Comparison of ENCODE assay signal across 17 mouse cellular contexts in genomic region chr17:56379281-56379834, GRCm38 (mm10). TPM values are rescaled to one million over a fixed set of nuclear protein-coding genes. Genes with fewer than 3 reads are reported as not detected.
DNase-seq lines count a peak whose midpoint lies in the region; ATAC-seq and TF ChIP-seq lines count a peak whose summit lies in the region.
"Had no signal": no experiment of that assay in that cellular context is flagged by ENCODE, and none has a peak within 500 bp of the region (broad histone marks: within the 10 kb centered on the region; RNA-seq: fewer than 3 reads in every experiment).

No protein-coding gene starts in this region.

- 73% methylated on average over 6 of the region's 6 CpGs for WGBS in forebrain, embryonic 14.5 days
- WGBS in forebrain, embryonic 12.5 days: 83% methylated on average over 6 of the region's 6 CpGs
- WGBS in olfactory bulb, adult 2 months: 43% methylated on average over 6 of the region's 6 CpGs

- no peak for TF ChIP-seq CTCF in olfactory bulb, adult 2 months (IDR thresholded peaks at IDR 0.05; ENCODE audit: insufficient read depth, low read depth, low read length)

- DNase-seq in forebrain, embryonic 14.5 days (ENCODE audit: low spot score): no peak
- DNase-seq in kidney, adult 9 months: peak; percentile 17
- no peak for DNase-seq in kidney, postnatal 36 days
- peak; percentile 36 for DNase-seq in retina, postnatal 1 day
- DNase-seq in retina, embryonic 14.5 days (ENCODE audit: low spot score): no peak
- no peak for DNase-seq in urinary bladder, postnatal 36 days (ENCODE audit: low spot score in 2 of 2)
- DNase-seq: adrenal gland, postnatal 10 days; heart, adult 2 months; lung, adult 2 months; right cerebral cortex, postnatal 4 days; thymus, adult 2 months had no signal

- H3K9ac ChIP-seq in forebrain, embryonic 14.5 days (ENCODE audit: low read length): no peak overlapping the region
- H3K9ac ChIP-seq in forebrain, embryonic 12.5 days: no peak overlapping the region

- H3K4me3 ChIP-seq in forebrain, embryonic 14.5 days (ENCODE audit: low read depth, low read length): no peak overlapping the region
- H3K4me3 ChIP-seq in forebrain, embryonic 12.5 days (replicated peaks): no peak overlapping the region
- no peak overlapping the region for H3K4me3 ChIP-seq in olfactory bulb, adult 2 months (ENCODE audit: insufficient read depth, low read depth, low read length)
- H3K4me3 ChIP-seq: erythroblast, embryonic 14.5 days; heart, adult 2 months had no signal

- H3K4me1 ChIP-seq in forebrain, embryonic 14.5 days (ENCODE audit: control insufficient read depth, insufficient read depth, low read length): peaks cover 2% of the 10 kb centered on the region; the same call in 1 of the 2 replicates
- no peaks in the 10 kb centered on the region for H3K4me1 ChIP-seq in forebrain, embryonic 12.5 days
- H3K4me1 ChIP-seq in olfactory bulb, adult 2 months (ENCODE audit: control insufficient read depth, insufficient read depth, low read length): peaks cover 44% of the 10 kb centered on the region

- no peak for TF ChIP-seq POLR2A in olfactory bulb, adult 2 months (IDR thresholded peaks at IDR 0.05; ENCODE audit: insufficient read depth, low read depth, low read length)

- no peak for ATAC-seq in forebrain, embryonic 14.5 days
- no peak for ATAC-seq in forebrain, embryonic 12.5 days (ENCODE audit: low FRiP score)
- ATAC-seq: intestine, postnatal 0 days had no signal

- H3K9me3 ChIP-seq in forebrain, embryonic 14.5 days (replicated peaks; ENCODE audit: control insufficient read depth, low read length): no peaks in the 10 kb centered on the region
- H3K9me3 ChIP-seq in forebrain, embryonic 12.5 days: no peaks in the 10 kb centered on the region
- H3K9me3 ChIP-seq: G1E had no signal

- peaks cover 88% of the 10 kb centered on the region for H3K36me3 ChIP-seq in forebrain, embryonic 14.5 days (ENCODE audit: control insufficient read depth, insufficient read depth, low read length)
- peaks cover 89% of the 10 kb centered on the region for H3K36me3 ChIP-seq in forebrain, embryonic 12.5 days (replicated peaks)

- H3K27me3 ChIP-seq in forebrain, embryonic 14.5 days (replicated peaks; ENCODE audit: control insufficient read depth, insufficient read depth, low read length): no peaks in the 10 kb centered on the region
- no peaks in the 10 kb centered on the region for H3K27me3 ChIP-seq in forebrain, embryonic 12.5 days

- H3K4me2 ChIP-seq in forebrain, embryonic 14.5 days (ENCODE audit: low read length): no peak overlapping the region
- no peak overlapping the region for H3K4me2 ChIP-seq in forebrain, embryonic 12.5 days

- peak overlapping the region; percentile 17; the same call in 1 of the 2 replicates for H3K27ac ChIP-seq in forebrain, embryonic 14.5 days (ENCODE audit: low read depth, low read length)
- H3K27ac ChIP-seq in forebrain, embryonic 12.5 days: no peak overlapping the region
- peak overlapping the region; percentile 47 for H3K27ac ChIP-seq in olfactory bulb, adult 2 months (ENCODE audit: insufficient read depth, low read depth, low read length)
- H3K27ac ChIP-seq: heart, adult 2 months; macrophage had no signal

RNA-seq across cellular contexts. Expression of gene Kdm4b, which starts 53.5 kb away (rescaled TPM):
- polyA plus RNA-seq in forebrain, embryonic 14.5 days (2014; fragmentation: Nextera tagmentation; extraction: Ambion mirVana): 41.7 and 58.5 TPM in 2 replicates
- 61.6 and 63.4 TPM in 2 replicates for polyA plus RNA-seq in forebrain, embryonic 12.5 days (2016; fragmentation: Nextera tagmentation; extraction: Ambion mirVana)
- not detected in 2 replicates for polyA plus RNA-seq in olfactory bulb, adult 2 months (2012; ENCODE audit: insufficient read depth, insufficient read length, low replicate concordance, missing spikeins)

Comparison
In these comparisons a context has a peak if more than half of its experiments do, and no peak if none do; other contexts are left out.
1. DNase-seq: peak in kidney, adult 9 months (single experiment) and retina, postnatal 1 day (single experiment); none in forebrain, embryonic 14.5 days (single experiment), kidney, postnatal 36 days (0 of 2), retina, embryonic 14.5 days (single experiment) and urinary bladder, postnatal 36 days (0 of 2).
2. RNA of gene Kdm4b, which starts 53.5 kb away (polyA plus RNA-seq): 61.6 to 63.4 TPM in forebrain, embryonic 12.5 days and 41.7 to 58.5 TPM in forebrain, embryonic 14.5 days; not detected in olfactory bulb, adult 2 months; every median in the first group is over 10 times any median in the second.